ENCODE assay signal across 28 mouse cellular contexts in genomic region chr10:3308821-3309206, GRCm38 (mm10). TPM values are rescaled to one million over a fixed set of nuclear protein-coding genes. Genes with fewer than 3 reads are reported as not detected.
DNase-seq lines count a peak whose midpoint lies in the region; ATAC-seq and TF ChIP-seq lines count a peak whose summit lies in the region.
"Had no signal": no experiment of that assay in that cellular context is flagged by ENCODE, and none has a peak within 500 bp of the region (broad histone marks: within the 10 kb centered on the region; RNA-seq: fewer than 3 reads in every experiment).

No protein-coding gene starts in this region.

- no peak overlapping the region for H3K27ac ChIP-seq in hindbrain, postnatal 0 days
- no peak overlapping the region for H3K27ac ChIP-seq in hindbrain, embryonic 13.5 days
- H3K27ac ChIP-seq in kidney, embryonic 16.5 days (ENCODE audit: low read length) = 0 out of 2 replicates have a peak overlapping the region, but pooled peaks have one; percentile 32
- H3K27ac ChIP-seq: forebrain, embryonic 10.5 days; forebrain, embryonic 13.5 days; heart, adult 2 months; heart, embryonic 10.5 days; heart, embryonic 13.5 days; hindbrain, embryonic 12.5 days had no signal

- no peaks in the 10 kb centered on the region for H3K27me3 ChIP-seq in hindbrain, postnatal 0 days (ENCODE audit: insufficient read depth, low read length)
- no peaks in the 10 kb centered on the region for H3K27me3 ChIP-seq in hindbrain, embryonic 13.5 days
- no peaks in the 10 kb centered on the region for H3K27me3 ChIP-seq in kidney, embryonic 16.5 days (ENCODE audit: insufficient read depth, low read length)
- H3K27me3 ChIP-seq: forebrain, embryonic 13.5 days; heart, embryonic 13.5 days; hindbrain, embryonic 12.5 days had no signal

- H3K9me3 ChIP-seq in hindbrain, postnatal 0 days (ENCODE audit: low read length) = no peaks in the 10 kb centered on the region
- H3K9me3 ChIP-seq in hindbrain, embryonic 13.5 days = no peaks in the 10 kb centered on the region
- H3K9me3 ChIP-seq in kidney, embryonic 16.5 days (ENCODE audit: low read length) = no peaks in the 10 kb centered on the region
- H3K9me3 ChIP-seq: heart, embryonic 10.5 days; heart, embryonic 13.5 days had no signal

- H3K4me2 ChIP-seq in hindbrain, postnatal 0 days (ENCODE audit: low read depth, low read length) = no peak overlapping the region
- no peak overlapping the region for H3K4me2 ChIP-seq in hindbrain, embryonic 13.5 days
- no peak overlapping the region for H3K4me2 ChIP-seq in kidney, embryonic 16.5 days (replicated peaks; ENCODE audit: low read depth, low read length)
- H3K4me2 ChIP-seq: forebrain, embryonic 13.5 days; heart, embryonic 13.5 days; hindbrain, embryonic 12.5 days had no signal

- ATAC-seq in hindbrain, postnatal 0 days = 0 out of 2 replicates have a peak, but pooled peaks have one; percentile 53
- ATAC-seq in hindbrain, embryonic 13.5 days (ENCODE audit: low FRiP score) = no peak
- ATAC-seq in kidney, embryonic 16.5 days (ENCODE audit: low FRiP score, low TSS enrichment) = no peak
- ATAC-seq: CD4-positive, CD25-positive, alpha-beta regulatory T cell, adult 4 months; forebrain, embryonic 13.5 days; forebrain, embryonic 16.5 days; intestine, postnatal 0 days had no signal

- TF ChIP-seq CTCF in hindbrain, postnatal 0 days (IDR thresholded peaks at IDR 0.05; ENCODE audit: low read depth) = no peak

- H3K4me3 ChIP-seq in hindbrain, postnatal 0 days (ENCODE audit: low read length) = no peak overlapping the region
- no peak overlapping the region for H3K4me3 ChIP-seq in hindbrain, embryonic 13.5 days
- H3K4me3 ChIP-seq in kidney, embryonic 16.5 days (ENCODE audit: low read length) = no peak overlapping the region
- H3K4me3 ChIP-seq: forebrain, embryonic 10.5 days; forebrain, embryonic 13.5 days; heart, adult 2 months; heart, embryonic 10.5 days; heart, embryonic 13.5 days; hindbrain, embryonic 12.5 days had no signal

- WGBS in hindbrain, postnatal 0 days = 58% methylated on average over 1 of the region's 1 CpGs
- 74% methylated on average over 1 of the region's 1 CpGs for WGBS in hindbrain, embryonic 13.5 days
- 66% methylated on average over 1 of the region's 1 CpGs for WGBS in kidney, embryonic 16.5 days

- no peaks in the 10 kb centered on the region for H3K4me1 ChIP-seq in hindbrain, postnatal 0 days (ENCODE audit: insufficient read depth, low read length)
- H3K4me1 ChIP-seq in hindbrain, embryonic 13.5 days (replicated peaks) = no peaks in the 10 kb centered on the region
- no peaks in the 10 kb centered on the region for H3K4me1 ChIP-seq in kidney, embryonic 16.5 days (ENCODE audit: insufficient read depth, low read length)
- H3K4me1 ChIP-seq: forebrain, embryonic 10.5 days; forebrain, embryonic 13.5 days; heart, embryonic 10.5 days; hindbrain, embryonic 12.5 days had no signal

- H3K36me3 ChIP-seq in hindbrain, postnatal 0 days (ENCODE audit: insufficient read depth, low read length) = no peaks in the 10 kb centered on the region
- no peaks in the 10 kb centered on the region for H3K36me3 ChIP-seq in hindbrain, embryonic 13.5 days
- no peaks in the 10 kb centered on the region for H3K36me3 ChIP-seq in kidney, embryonic 16.5 days (ENCODE audit: insufficient read depth, low read length)
- H3K36me3 ChIP-seq: forebrain, embryonic 10.5 days; heart, embryonic 10.5 days; heart, embryonic 13.5 days; hindbrain, embryonic 12.5 days had no signal

- peak; percentile 21 for DNase-seq in cerebellum, adult 9-11 months
- no peak for DNase-seq in cerebellum, adult 9-10 months
- peak; percentile 25 for DNase-seq in hindbrain, postnatal 0 days (ENCODE audit: low spot score)
- DNase-seq in kidney, postnatal 4 days = no peak
- DNase-seq: adrenal gland, adult 2 months; adrenal gland, postnatal 14 days; gastrocnemius, postnatal 10 days; gastrocnemius, postnatal 36 days; heart, adult 2 months; heart, postnatal 14 days; heart, postnatal 4 days had no signal

- H3K9ac ChIP-seq in hindbrain, postnatal 0 days (replicated peaks; ENCODE audit: low read length) = no peak overlapping the region
- H3K9ac ChIP-seq in hindbrain, embryonic 13.5 days = no peak overlapping the region
- H3K9ac ChIP-seq in kidney, embryonic 16.5 days (replicated peaks; ENCODE audit: low read length) = no peak overlapping the region
- H3K9ac ChIP-seq: forebrain, embryonic 13.5 days; heart, embryonic 13.5 days; hindbrain, embryonic 12.5 days had no signal

RNA-seq across cellular contexts. Expression of gene H60c, which starts 41.2 kb away (rescaled TPM):
- total RNA-seq in hindbrain, postnatal 0 days (2014; rRNA removed) = not detected in 2 replicates
- polyA plus RNA-seq in hindbrain, postnatal 0 days (2015; fragmentation: Nextera tagmentation; extraction: Ambion mirVana) = not detected in 2 replicates
- not detected in 2 replicates for polyA plus RNA-seq in hindbrain, embryonic 13.5 days (2015; fragmentation: Nextera tagmentation; extraction: Ambion mirVana)
- polyA plus RNA-seq in kidney, embryonic 16.5 days (2015; fragmentation: Nextera tagmentation; extraction: Ambion mirVana) = 0.14 TPM in 1 of 2 replicates, not detected in the other
- total RNA-seq: adrenal gland, adult 2 months; adrenal gland, postnatal 14 days; gastrocnemius, adult 18-20 months; gastrocnemius, postnatal 10 days; gastrocnemius, postnatal 36 days; granulocyte monocyte progenitor cell, adult 5-6 weeks; heart, adult 2 months; heart, postnatal 14 days; heart, postnatal 4 days; MEL had no signal
- polyA plus RNA-seq: adrenal gland, adult 2 months; C2C12; embryonic facial prominence, embryonic 11.5 days; forebrain, embryonic 10.5 days; forebrain, embryonic 13.5 days; forebrain, embryonic 16.5 days; heart, adult 2 months; heart, embryonic 10.5 days; heart, embryonic 13.5 days; heart, embryonic 16.5 days; hindbrain, embryonic 12.5 days; intestine, embryonic 14.5 days had no signal

RNA-seq across cellular contexts. Expression of gene Ppp1r14c, which starts 57.0 kb away (rescaled TPM):
- total RNA-seq in hindbrain, postnatal 0 days (2014; rRNA removed) = 73.1 and 83.1 TPM in 2 replicates
- polyA plus RNA-seq in hindbrain, postnatal 0 days (2015; fragmentation: Nextera tagmentation; extraction: Ambion mirVana) = 93.7 and 101 TPM in 2 replicates
- 42.6 and 43.3 TPM in 2 replicates for polyA plus RNA-seq in hindbrain, embryonic 13.5 days (2015; fragmentation: Nextera tagmentation; extraction: Ambion mirVana)
- 6.2 and 8.0 TPM in 2 replicates for polyA plus RNA-seq in kidney, embryonic 16.5 days (2015; fragmentation: Nextera tagmentation; extraction: Ambion mirVana)
- total RNA-seq: granulocyte monocyte progenitor cell, adult 5-6 weeks; MEL had no signal

Comparison
In these comparisons a context has a peak if more than half of its experiments do, and no peak if none do; other contexts are left out.
1. DNase-seq: peak in cerebellum, adult 9-11 months (single experiment) and hindbrain, postnatal 0 days (single experiment); none in cerebellum, adult 9-10 months (single experiment) and kidney, postnatal 4 days (0 of 2).